Mouse (Mus musculus) ES-Bruce4 (cell line): ENCODE measurements around the gene Bace2. TPM values are rescaled to one million over a fixed set of nuclear protein-coding genes. Genes with fewer than 3 reads are reported as not detected.
A peak's percentile ranks its signal among the peaks of the same experiment; 100 is the strongest.

ENCODE experiments used
- H3K27ac ChIP-seq: 2 replicates; pipeline ENCODE4 v1.5.1; 2012; ENCODE audit warnings: low read length, inconsistent platforms; ENCODE audit not compliant: insufficient read depth
- H3K27me3 ChIP-seq: 2 replicates; pipeline ENCODE4 v1.6.1; 2012; ENCODE audit warnings: mild to moderate bottlenecking, low read length, inconsistent platforms; ENCODE audit not compliant: control insufficient read depth, poor library complexity, insufficient read depth, severe bottlenecking
- H3K36me3 ChIP-seq: 2 replicates; pipeline ENCODE4 v1.6.1; 2012; ENCODE audit warnings: inconsistent platforms, mild to moderate bottlenecking, low read length, moderate library complexity; ENCODE audit not compliant: control insufficient read depth, poor library complexity, insufficient read depth, severe bottlenecking
- H3K4me1 ChIP-seq: one replicate; pipeline ENCODE4 v1.8.1; 2011; ENCODE audit warnings: low read length; ENCODE audit not compliant: control insufficient read depth, insufficient read depth
- H3K4me3 ChIP-seq: 2 replicates; pipeline ENCODE4 v1.5.1; 2011; ENCODE audit warnings: low read depth, mild to moderate bottlenecking, low read length
- H3K9ac ChIP-seq: 2 replicates; pipeline ENCODE4 v1.6.1; 2012; ENCODE audit warnings: low read depth, mild to moderate bottlenecking, inconsistent platforms; ENCODE audit not compliant: poor library complexity, severe bottlenecking
- H3K9me3 ChIP-seq: replicated peaks from 2 replicates; pipeline ENCODE4 v1.6.1; 2012; ENCODE audit warnings: mild to moderate bottlenecking, low read length, inconsistent platforms; ENCODE audit not compliant: control insufficient read depth, poor library complexity, insufficient read depth, severe bottlenecking
- CTCF ChIP-seq: IDR thresholded peaks from one replicate; pipeline ENCODE4 v1.8.1; 2011; ENCODE audit warnings: low read depth, low read length
- EP300 ChIP-seq: IDR thresholded peaks from 2 replicates; pipeline ENCODE4 v1.6.1; 2011; ENCODE audit warnings: low read depth, low read length; ENCODE audit not compliant: insufficient read depth
- POLR2A ChIP-seq: IDR thresholded peaks from one replicate; pipeline ENCODE4 v1.8.1; 2011; ENCODE audit warnings: low read length; ENCODE audit not compliant: insufficient read depth
- polyA plus RNA-seq: library from polyadenylated mRNA; stranded (reverse); fragments of >200 nt; gene quantifications from 2 replicates; pipeline ENCODE4 v1.2.4, GENCODE M21; 2011; ENCODE audit warnings: low read depth; ENCODE audit not compliant: missing spikeins, insufficient read depth, insufficient read length

Gene Bace2
- polyA plus RNA-seq, 1 experiment, result not detected

DNA sequence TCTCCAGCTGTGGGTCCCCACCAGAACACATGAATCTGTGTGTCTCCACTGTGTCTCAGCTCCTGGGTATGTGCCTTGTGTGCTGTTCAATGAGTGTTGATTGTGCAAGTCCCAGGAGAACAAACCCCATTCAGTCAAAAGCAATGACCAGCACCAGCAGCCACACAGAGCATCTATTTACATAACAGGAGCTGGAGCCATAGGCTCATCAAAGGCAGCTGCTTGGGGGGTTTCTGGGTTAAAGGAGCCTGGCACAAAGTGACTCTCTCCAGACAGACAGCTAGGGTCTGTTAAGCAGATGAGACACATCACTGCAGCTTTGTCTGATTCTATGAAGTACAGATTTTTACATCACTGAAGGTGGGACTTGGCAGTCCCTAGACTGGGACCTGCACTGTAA is 33.9 kb upstream of the Bace2 start:
- no peaks in the 10 kb centered on the region for H3K27me3 ChIP-seq
- H3K9ac ChIP-seq, result no peak overlapping the region
- 0 out of 2 replicates have a peak overlapping the region, but pooled peaks have one; percentile 1 for H3K27ac ChIP-seq
- H3K9me3 ChIP-seq, result no peaks in the 10 kb centered on the region
- H3K4me1 ChIP-seq, result no peaks in the 10 kb centered on the region
- no peak for TF ChIP-seq CTCF
- TF ChIP-seq POLR2A, result no peak
- TF ChIP-seq EP300, result 0 out of 2 replicates have a peak, but pooled peaks have one; percentile 46
- no peaks in the 10 kb centered on the region for H3K36me3 ChIP-seq
- H3K4me3 ChIP-seq, result no peak overlapping the region

DNA sequence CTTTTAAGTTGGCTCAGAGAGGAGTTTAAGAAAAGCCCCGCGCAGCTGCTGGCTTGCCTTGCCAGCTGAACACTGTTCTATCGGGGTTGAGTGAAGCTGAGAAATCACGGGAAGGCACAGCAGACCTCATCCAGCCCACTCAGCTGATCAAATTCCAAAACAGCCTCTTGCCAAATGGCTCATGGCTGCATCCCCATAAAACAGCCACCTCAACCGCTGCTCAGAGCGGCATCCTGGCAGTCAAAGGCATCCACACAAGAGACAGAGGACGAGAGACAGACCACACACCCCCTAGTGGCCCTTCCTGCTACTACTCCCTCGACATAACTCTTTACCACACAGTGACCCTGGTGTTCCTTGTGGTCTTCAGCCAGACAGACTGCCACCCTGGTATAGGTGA is 30.6 kb upstream of the Bace2 start:
- Histone ChIP-seq H3K27me3 (no peaks in the 10 kb centered on the region), H3K27ac (no peak overlapping the region), H3K36me3 (no peaks in the 10 kb centered on the region), H3K9ac (no peak overlapping the region), H3K4me1 (no peaks in the 10 kb centered on the region), H3K9me3 (no peaks in the 10 kb centered on the region), H3K4me3 (no peak overlapping the region)
- TF ChIP-seq EP300 (no peak), CTCF (peak; percentile 45)

DNA sequence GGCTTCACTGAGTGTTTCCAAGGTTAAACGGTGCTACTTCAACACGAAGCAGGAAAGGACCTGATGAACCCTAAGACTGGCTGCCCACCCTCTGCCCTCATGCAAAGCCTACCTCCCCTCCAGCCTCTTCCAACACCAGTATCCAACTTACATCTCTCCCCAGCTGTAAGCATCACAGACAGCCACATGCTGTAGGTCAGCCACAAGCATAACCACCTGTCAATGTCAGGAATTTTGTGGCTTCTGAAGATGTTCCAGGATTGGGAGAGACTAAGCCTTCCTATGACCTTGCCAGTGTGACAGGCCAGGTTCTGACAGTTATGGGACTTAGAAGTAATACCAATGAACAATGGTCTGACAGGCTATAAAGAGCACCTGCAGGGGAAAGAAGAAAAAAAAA is 27.9 kb upstream of the Bace2 start:
- no peak overlapping the region for H3K4me3 ChIP-seq
- H3K9ac ChIP-seq, result no peak overlapping the region
- no peaks in the 10 kb centered on the region for H3K9me3 ChIP-seq
- TF ChIP-seq CTCF (no peak), EP300 (no peak)
- no peaks in the 10 kb centered on the region for H3K27me3 ChIP-seq
- no peaks in the 10 kb centered on the region for H3K36me3 ChIP-seq
- H3K4me1 ChIP-seq, result no peaks in the 10 kb centered on the region
- H3K27ac ChIP-seq, result no peak overlapping the region

DNA sequence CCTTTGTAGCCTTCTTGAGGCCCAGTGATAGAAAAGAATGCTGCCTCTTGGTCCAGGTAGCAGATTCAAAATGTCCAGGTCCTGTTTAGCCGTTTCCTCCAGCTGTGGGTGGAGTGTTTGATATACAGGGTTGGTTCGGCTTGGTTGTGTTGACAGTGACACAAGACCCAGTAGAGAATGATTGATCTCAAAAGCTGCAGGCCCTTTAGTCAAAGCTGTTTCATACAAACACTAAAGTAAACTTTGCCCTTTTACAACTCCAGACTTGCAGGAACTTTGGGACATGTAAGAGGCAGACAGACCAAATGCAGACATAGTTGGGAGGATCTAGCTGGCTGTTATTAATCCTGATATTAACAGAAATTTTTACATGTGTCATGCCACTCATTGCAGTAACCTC is 3.5 kb upstream of the Bace2 start:
- Histone ChIP-seq H3K9me3 (no peaks in the 10 kb centered on the region), H3K4me1 (no peaks in the 10 kb centered on the region), H3K9ac (no peak overlapping the region), H3K27ac (no peak overlapping the region), H3K4me3 (no peak overlapping the region), H3K27me3 (no peaks in the 10 kb centered on the region; the same call in 1 of the 2 replicates), H3K36me3 (no peaks in the 10 kb centered on the region)
- TF ChIP-seq POLR2A (no peak), EP300 (no peak), CTCF (no peak)

DNA sequence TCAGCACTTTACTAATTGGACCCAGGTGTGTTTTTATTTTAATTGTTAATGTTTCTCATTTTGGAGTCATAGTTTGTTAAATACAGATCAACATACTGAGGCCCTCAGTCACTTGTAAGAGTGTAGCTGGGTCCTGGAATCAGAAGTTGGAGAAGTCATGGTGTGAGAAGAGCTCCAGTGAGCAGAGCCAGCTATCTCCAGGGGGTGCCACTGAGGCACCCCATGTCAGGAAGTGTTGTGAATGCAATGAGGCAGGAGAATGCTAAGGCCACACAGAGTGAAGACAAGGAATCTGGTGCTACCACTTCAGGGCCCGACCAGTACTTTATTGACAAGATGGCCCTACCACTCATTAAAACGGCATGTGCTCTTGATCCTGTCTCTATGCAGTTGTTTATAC is 1.9 kb upstream of the Bace2 start:
- H3K4me3 ChIP-seq, result no peak overlapping the region
- TF ChIP-seq POLR2A (no peak), CTCF (no peak)
- H3K27me3 ChIP-seq, result peaks cover 2% of the 10 kb centered on the region; the same call in 1 of the 2 replicates

DNA sequence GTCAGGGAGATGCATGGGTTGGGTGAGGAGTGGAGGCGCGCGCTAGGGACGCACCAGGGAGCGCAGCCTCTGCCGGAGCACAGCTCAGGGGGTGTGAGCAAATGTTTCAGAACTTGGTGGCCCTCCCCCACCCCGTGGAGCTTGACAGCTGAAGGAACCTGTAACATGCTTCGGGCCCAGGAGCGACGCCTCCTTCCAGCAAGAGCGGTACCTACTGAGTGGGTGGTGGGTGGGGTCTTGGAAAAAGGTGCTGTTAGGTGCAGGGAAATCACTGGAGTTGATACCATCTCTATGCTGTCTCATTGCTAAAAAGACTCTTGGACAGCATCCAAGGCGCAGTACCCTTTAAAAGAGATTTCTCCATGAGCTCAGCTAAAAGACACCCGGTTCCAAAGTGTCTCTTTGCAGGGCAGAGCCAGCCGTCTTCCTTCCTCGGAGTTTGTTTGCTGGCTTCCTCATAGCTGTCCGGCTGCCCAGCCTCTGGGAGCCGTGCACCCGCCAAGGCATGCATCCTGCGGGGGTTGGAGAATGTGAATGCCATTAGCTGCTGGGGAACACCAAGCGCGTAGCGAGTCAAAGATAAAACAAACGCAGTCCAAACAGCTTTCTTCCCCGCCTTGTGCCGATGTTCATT is 763 bp downstream of the Bace2 start:
- TF ChIP-seq CTCF, result no peak
- TF ChIP-seq POLR2A, result no peak
- no peak for TF ChIP-seq EP300
- Histone ChIP-seq H3K4me1 (no peaks in the 10 kb centered on the region), H3K4me3 (peak overlapping the region; percentile 52), H3K9ac (0 out of 2 replicates have a peak overlapping the region, but pooled peaks have one; percentile 23), H3K27me3 (peaks cover 2% of the 10 kb centered on the region), H3K27ac (no peak overlapping the region), H3K36me3 (no peaks in the 10 kb centered on the region), H3K9me3 (no peaks in the 10 kb centered on the region)

More for the DNA sequence above, 1.9 kb upstream of the Bace2 start:
- Histone ChIP-seq H3K36me3 (no peaks in the 10 kb centered on the region), H3K9ac (no peak overlapping the region), H3K4me1 (no peaks in the 10 kb centered on the region), H3K27ac (no peak overlapping the region), H3K9me3 (no peaks in the 10 kb centered on the region)
